Mouse (Mus musculus) urinary bladder, postnatal 4 days (tissue): ENCODE measurements around the gene Cers6.
A peak's percentile ranks its signal among the peaks of the same experiment; 100 is the strongest.

Experiments used
- DNase-seq, 2 experiments: peaks; one replicate each; pipeline ENCODE4 v3.0.0; 2021 to 2022; ENCODE audit warnings: low spot score in 2 of 2

Gene Cers6

GRCm38 (mm10) chr2:69061910-69062689 lies 200.9 kb downstream of the Cers6 start:
- DNase-seq, result no peak

- DNase-seq, result no peak
Observed at GRCm38 (mm10) chr2:69064759-69065158, 203.5 kb downstream of the Cers6 start.

GRCm38 (mm10) chr2:69071440-69072235 lies 210.4 kb downstream of the Cers6 start:
- DNase-seq, result no peak

GRCm38 (mm10) chr2:69077189-69077588 lies 215.9 kb downstream of the Cers6 start:
- no peak for DNase-seq

GRCm38 (mm10) chr2:69080760-69081159 lies 219.5 kb downstream of the Cers6 start:
- DNase-seq, result no peak

- peak in 1 of 2 experiments; percentile 1 for DNase-seq
Observed at GRCm38 (mm10) chr2:69082499-69083197, 221.4 kb downstream of the Cers6 start.

GRCm38 (mm10) chr2:69083198-69083509 lies 221.9 kb downstream of the Cers6 start:
- DNase-seq, result no peak

GRCm38 (mm10) chr2:69084416-69084815 lies 223.2 kb downstream of the Cers6 start:
- DNase-seq, result no peak

- no peak for DNase-seq
Observed at GRCm38 (mm10) chr2:69086505-69087260, 225.4 kb downstream of the Cers6 start.

- DNase-seq, result no peak
Observed at GRCm38 (mm10) chr2:69095836-69096235, 234.6 kb downstream of the Cers6 start.

GRCm38 (mm10) chr2:69096821-69097220 lies 235.6 kb downstream of the Cers6 start:
- DNase-seq, result no peak

GRCm38 (mm10) chr2:69097526-69097925 lies 236.3 kb downstream of the Cers6 start:
- no peak for DNase-seq

GRCm38 (mm10) chr2:69098701-69099100 lies 237.5 kb downstream of the Cers6 start:
- no peak for DNase-seq

GRCm38 (mm10) chr2:69099147-69099546 lies 237.9 kb downstream of the Cers6 start:
- DNase-seq, result no peak

GRCm38 (mm10) chr2:69100706-69101105 lies 239.5 kb downstream of the Cers6 start:
- no peak for DNase-seq

GRCm38 (mm10) chr2:69103526-69103925 lies 242.3 kb downstream of the Cers6 start:
- DNase-seq, result no peak

- no peak for DNase-seq
Observed at GRCm38 (mm10) chr2:69104511-69105145, 243.4 kb downstream of the Cers6 start.

- no peak for DNase-seq
Observed at GRCm38 (mm10) chr2:69109246-69109645, 248.0 kb downstream of the Cers6 start.

GRCm38 (mm10) chr2:69109710-69110109 lies 248.5 kb downstream of the Cers6 start:
- no peak for DNase-seq

- no peak for DNase-seq
Observed at GRCm38 (mm10) chr2:69112609-69113008, 251.4 kb downstream of the Cers6 start.

- no peak for DNase-seq
Observed at GRCm38 (mm10) chr2:69113829-69114547, 252.7 kb downstream of the Cers6 start.
